Mouse (Mus musculus): ENCODE measurements at regions not wholly inside any gene's neighbourhood (a gene's known extent, or its start where the extent isn't known, plus 50 kb on each side); places are given as distances from the start of the nearest gene placed in this dataset.
A peak's percentile ranks its signal among the peaks of the same experiment; 100 is the strongest.

GRCm38 (mm10) chr5:111644142-111644541 lies 89.6 kb upstream of the Gm26897 start:
- Histone ChIP-seq H3K27ac (ENCODE audit: low read depth, low read length) (no peak overlapping the region), H3K4me1 (replicated peaks; ENCODE audit: control insufficient read depth, insufficient read depth, low read length) (peaks cover 27% of the 10 kb centered on the region), H3K36me3 (ENCODE audit: control insufficient read depth, insufficient read depth, low read length) (no peaks in the 10 kb centered on the region), H3K4me3 (ENCODE audit: low read depth, low read length) (no peak overlapping the region), H3K4me2 (ENCODE audit: low read depth, low read length, severe bottlenecking) (no peak overlapping the region), H3K27me3 (ENCODE audit: control insufficient read depth, insufficient read depth, low read length) (no peaks in the 10 kb centered on the region), H3K9ac (ENCODE audit: low read length) (no peak overlapping the region), H3K9me3 (ENCODE audit: control insufficient read depth, low read length) (no peaks in the 10 kb centered on the region; the same call in 1 of the 2 replicates)
- DNase-seq (ENCODE audit: low spot score) (no peak), ATAC-seq (replicated peaks; ENCODE audit: low FRiP score) (no peak)
- WGBS = 92% methylated on average over 2 of the region's 2 CpGs

DNA sequence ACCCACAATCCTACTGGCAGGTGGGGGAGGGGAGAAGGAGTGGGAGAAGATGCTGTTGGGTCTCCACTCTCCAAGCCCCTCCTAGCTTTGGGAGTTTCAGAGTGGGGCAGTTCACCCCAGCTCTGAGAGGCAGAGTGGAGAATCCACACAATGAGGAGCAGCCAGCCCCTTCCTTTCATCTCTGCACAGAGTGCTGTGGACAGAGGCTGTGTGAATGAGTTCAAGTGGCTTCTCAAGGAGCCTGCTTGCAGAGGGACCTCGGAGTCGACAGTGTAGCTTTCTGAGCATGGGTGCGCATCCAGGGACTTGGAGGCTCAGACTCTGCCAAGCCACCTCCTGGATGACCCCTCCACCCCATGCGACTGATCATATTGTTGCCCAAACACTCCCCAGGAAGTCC lies 88.9 kb upstream of the Gm26897 start:
- WGBS = 72% methylated on average over 4 of the region's 4 CpGs
- no peak overlapping the region; the same call in 1 of the 2 replicates for H3K9ac ChIP-seq (ENCODE audit: low read length)
- ATAC-seq (replicated peaks; ENCODE audit: low FRiP score) = no peak

DNA sequence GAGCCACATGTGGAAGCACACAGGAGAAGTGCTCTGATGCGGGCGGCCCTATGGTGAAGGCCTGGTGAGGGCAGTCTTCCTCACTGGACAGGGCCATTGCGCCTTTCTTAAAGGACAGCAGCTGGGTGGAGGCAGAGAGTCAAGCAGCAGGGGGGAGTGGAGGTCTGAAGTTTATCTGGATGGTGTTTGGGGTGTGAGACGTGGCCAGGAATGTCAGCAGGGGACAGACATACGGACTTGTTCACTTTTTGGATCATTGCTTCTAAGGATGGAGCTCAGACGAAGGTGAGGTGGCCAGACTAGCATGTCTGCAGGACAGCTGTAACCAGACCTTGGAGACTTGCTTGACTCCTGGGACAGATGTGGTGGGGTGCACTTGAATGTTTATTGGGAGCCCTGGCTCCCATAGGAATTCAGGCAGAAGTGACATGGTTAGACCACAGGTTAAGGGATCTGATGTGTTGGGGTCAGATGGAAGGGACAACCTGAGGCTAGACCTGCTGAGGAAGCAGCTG lies 86.0 kb upstream of the Gm26897 start:
- ATAC-seq (replicated peaks; ENCODE audit: low FRiP score) = no peak
- Histone ChIP-seq H3K4me1 (replicated peaks; ENCODE audit: control insufficient read depth, insufficient read depth, low read length) (peaks cover 22% of the 10 kb centered on the region), H3K27me3 (ENCODE audit: control insufficient read depth, insufficient read depth, low read length) (no peaks in the 10 kb centered on the region), H3K9ac (ENCODE audit: low read length) (no peak overlapping the region), H3K36me3 (ENCODE audit: control insufficient read depth, insufficient read depth, low read length) (no peaks in the 10 kb centered on the region), H3K4me3 (ENCODE audit: low read depth, low read length) (no peak overlapping the region), H3K9me3 (ENCODE audit: control insufficient read depth, low read length) (no peaks in the 10 kb centered on the region), H3K4me2 (ENCODE audit: low read depth, low read length, severe bottlenecking) (no peak overlapping the region), H3K27ac (ENCODE audit: low read depth, low read length) (no peak overlapping the region)
- WGBS = 93% methylated on average over 6 of the region's 6 CpGs
- DNase-seq (ENCODE audit: low spot score) = no peak

More for the DNA sequence above, 88.9 kb upstream of the Gm26897 start:
- Histone ChIP-seq H3K4me3 (ENCODE audit: low read depth, low read length) (no peak overlapping the region), H3K36me3 (ENCODE audit: control insufficient read depth, insufficient read depth, low read length) (no peaks in the 10 kb centered on the region), H3K27me3 (ENCODE audit: control insufficient read depth, insufficient read depth, low read length) (no peaks in the 10 kb centered on the region), H3K9me3 (ENCODE audit: control insufficient read depth, low read length) (no peaks in the 10 kb centered on the region; the same call in 1 of the 2 replicates), H3K27ac (ENCODE audit: low read depth, low read length) (no peak overlapping the region), H3K4me2 (ENCODE audit: low read depth, low read length, severe bottlenecking) (no peak overlapping the region), H3K4me1 (replicated peaks; ENCODE audit: control insufficient read depth, insufficient read depth, low read length) (peaks cover 26% of the 10 kb centered on the region)
- no peak for DNase-seq (ENCODE audit: low spot score)

GRCm38 (mm10) chr5:111648481-111648880 lies 85.2 kb upstream of the Gm26897 start:
- Histone ChIP-seq H3K27me3 (ENCODE audit: control insufficient read depth, insufficient read depth, low read length) (no peaks in the 10 kb centered on the region), H3K9me3 (ENCODE audit: control insufficient read depth, low read length) (no peaks in the 10 kb centered on the region), H3K4me1 (replicated peaks; ENCODE audit: control insufficient read depth, insufficient read depth, low read length) (peaks cover 22% of the 10 kb centered on the region), H3K4me2 (ENCODE audit: low read depth, low read length, severe bottlenecking) (no peak overlapping the region), H3K36me3 (ENCODE audit: control insufficient read depth, insufficient read depth, low read length) (no peaks in the 10 kb centered on the region), H3K9ac (ENCODE audit: low read length) (no peak overlapping the region), H3K27ac (ENCODE audit: low read depth, low read length) (no peak overlapping the region), H3K4me3 (ENCODE audit: low read depth, low read length) (no peak overlapping the region)
- 67% methylated on average over 7 of the region's 7 CpGs for WGBS
- no peak for ATAC-seq (replicated peaks; ENCODE audit: low FRiP score)
- DNase-seq (ENCODE audit: low spot score) = no peak

GRCm38 (mm10) chr5:111649012-111649411 lies 84.7 kb upstream of the Gm26897 start:
- Histone ChIP-seq H3K27me3 (ENCODE audit: control insufficient read depth, insufficient read depth, low read length) (no peaks in the 10 kb centered on the region), H3K27ac (ENCODE audit: low read depth, low read length) (no peak overlapping the region), H3K4me1 (replicated peaks; ENCODE audit: control insufficient read depth, insufficient read depth, low read length) (peaks cover 22% of the 10 kb centered on the region), H3K4me2 (ENCODE audit: low read depth, low read length, severe bottlenecking) (no peak overlapping the region), H3K4me3 (ENCODE audit: low read depth, low read length) (no peak overlapping the region), H3K36me3 (ENCODE audit: control insufficient read depth, insufficient read depth, low read length) (no peaks in the 10 kb centered on the region), H3K9me3 (ENCODE audit: control insufficient read depth, low read length) (no peaks in the 10 kb centered on the region), H3K9ac (ENCODE audit: low read length) (no peak overlapping the region)
- ATAC-seq (replicated peaks; ENCODE audit: low FRiP score) (peak; percentile 59), DNase-seq (ENCODE audit: low spot score) (peak; percentile 82)
- WGBS = 15% methylated on average over 10 of the region's 10 CpGs

DNA sequence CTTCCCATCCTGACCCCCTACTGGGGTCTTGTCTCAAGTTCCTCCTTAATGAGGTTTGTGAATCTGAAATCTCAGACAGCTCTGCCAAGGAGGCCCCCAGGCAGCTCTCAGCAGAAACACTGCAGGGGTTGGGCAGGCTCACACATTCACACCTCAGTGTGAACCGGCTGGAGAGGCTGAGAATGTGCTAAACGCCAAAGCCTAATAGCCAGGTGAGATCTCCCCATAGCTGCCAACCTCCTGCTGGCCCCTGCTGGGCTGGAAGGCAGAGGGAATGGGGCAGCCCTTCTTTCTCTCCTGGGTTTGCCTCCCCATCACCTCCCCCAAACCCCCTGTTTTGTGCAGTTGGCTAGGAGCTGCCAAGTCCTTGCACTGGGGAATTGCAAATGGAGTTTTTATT lies 81.3 kb upstream of the Gm26897 start:
- Histone ChIP-seq H3K9me3 (ENCODE audit: control insufficient read depth, low read length) (peaks cover 2% of the 10 kb centered on the region; the same call in 1 of the 2 replicates), H3K9ac (ENCODE audit: low read length) (no peak overlapping the region), H3K27me3 (ENCODE audit: control insufficient read depth, insufficient read depth, low read length) (no peaks in the 10 kb centered on the region), H3K36me3 (ENCODE audit: control insufficient read depth, insufficient read depth, low read length) (no peaks in the 10 kb centered on the region), H3K4me1 (replicated peaks; ENCODE audit: control insufficient read depth, insufficient read depth, low read length) (peaks cover 17% of the 10 kb centered on the region), H3K27ac (ENCODE audit: low read depth, low read length) (no peak overlapping the region), H3K4me3 (ENCODE audit: low read depth, low read length) (no peak overlapping the region), H3K4me2 (ENCODE audit: low read depth, low read length, severe bottlenecking) (no peak overlapping the region)
- DNase-seq (ENCODE audit: low spot score) (no peak), ATAC-seq (replicated peaks; ENCODE audit: low FRiP score) (no peak)
- WGBS = 11% methylated on average over 2 of the region's 2 CpGs

DNA sequence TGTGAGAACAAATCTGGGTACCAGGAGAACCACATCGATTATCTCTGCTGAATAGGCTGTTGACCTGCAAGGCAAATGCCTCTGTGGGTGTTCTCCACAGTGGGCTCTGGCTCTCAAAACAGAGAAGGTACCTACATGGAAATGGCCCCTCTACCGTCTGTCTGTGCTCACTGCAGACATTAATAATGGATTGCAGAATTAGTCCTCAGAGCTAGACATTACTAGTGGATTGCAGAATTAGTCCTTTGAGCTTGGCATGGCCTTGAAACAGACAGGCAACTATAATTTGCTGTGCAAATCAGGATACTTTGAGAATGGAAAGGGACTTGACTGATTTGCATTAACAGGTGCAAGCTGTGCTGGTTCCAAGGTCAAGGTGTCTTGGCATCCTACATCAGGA lies 77.3 kb upstream of the Gm26897 start:
- Histone ChIP-seq H3K4me2 (ENCODE audit: low read depth, low read length, severe bottlenecking) (no peak overlapping the region), H3K9ac (ENCODE audit: low read length) (no peak overlapping the region), H3K4me3 (ENCODE audit: low read depth, low read length) (no peak overlapping the region), H3K27me3 (ENCODE audit: control insufficient read depth, insufficient read depth, low read length) (no peaks in the 10 kb centered on the region), H3K36me3 (ENCODE audit: control insufficient read depth, insufficient read depth, low read length) (no peaks in the 10 kb centered on the region), H3K9me3 (ENCODE audit: control insufficient read depth, low read length) (peaks cover 2% of the 10 kb centered on the region; the same call in 1 of the 2 replicates), H3K27ac (ENCODE audit: low read depth, low read length) (no peak overlapping the region), H3K4me1 (replicated peaks; ENCODE audit: control insufficient read depth, insufficient read depth, low read length) (peaks cover 22% of the 10 kb centered on the region)
- 78% methylated on average over 2 of the region's 2 CpGs for WGBS
- ATAC-seq (replicated peaks; ENCODE audit: low FRiP score) = no peak
- no peak for DNase-seq (ENCODE audit: low spot score)

DNA sequence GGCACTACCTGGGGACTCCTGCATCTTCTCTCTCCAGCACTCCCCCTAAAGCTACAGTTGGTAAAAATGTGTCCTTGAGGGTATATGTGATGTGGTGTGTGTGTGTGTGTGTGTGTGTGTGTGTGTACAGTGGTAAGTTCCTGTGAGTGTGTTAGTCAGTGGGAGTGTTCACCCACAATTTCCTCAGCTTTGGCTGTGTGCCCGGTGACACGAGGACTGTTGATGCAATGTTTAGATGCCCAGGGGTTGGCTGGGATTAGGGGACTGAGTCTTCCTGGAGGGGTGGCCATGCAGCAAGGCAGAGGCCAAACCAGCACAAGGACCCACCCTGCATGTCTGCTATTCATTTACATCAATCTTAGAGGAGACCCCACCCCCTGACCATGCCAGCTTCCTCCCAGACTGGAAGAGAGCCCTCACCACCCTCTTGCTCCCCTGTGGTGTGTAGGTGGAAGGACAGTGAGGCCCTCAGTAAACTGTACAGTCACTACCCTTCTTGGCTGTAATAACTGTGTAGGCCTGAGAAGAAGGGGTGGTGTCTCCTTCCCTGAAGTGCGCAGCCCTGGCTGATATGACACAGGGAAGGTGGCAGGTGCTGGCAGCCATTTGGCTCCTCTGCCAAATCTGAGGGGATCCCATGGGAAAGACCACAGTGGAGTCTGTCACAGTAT lies 75.8 kb upstream of the Gm26897 start:
- peaks cover 18% of the 10 kb centered on the region for H3K4me1 ChIP-seq (replicated peaks; ENCODE audit: control insufficient read depth, insufficient read depth, low read length)
- DNase-seq (ENCODE audit: low spot score) (no peak), ATAC-seq (replicated peaks; ENCODE audit: low FRiP score) (no peak)
- H3K9ac ChIP-seq (ENCODE audit: low read length) = no peak overlapping the region
- no peaks in the 10 kb centered on the region for H3K36me3 ChIP-seq (ENCODE audit: control insufficient read depth, insufficient read depth, low read length)
- H3K27ac ChIP-seq (ENCODE audit: low read depth, low read length) = no peak overlapping the region
- no peaks in the 10 kb centered on the region for H3K27me3 ChIP-seq (ENCODE audit: control insufficient read depth, insufficient read depth, low read length)
- H3K4me2 ChIP-seq (ENCODE audit: low read depth, low read length, severe bottlenecking) = no peak overlapping the region
- 92% methylated on average over 3 of the region's 3 CpGs for WGBS
- H3K4me3 ChIP-seq (ENCODE audit: low read depth, low read length) = no peak overlapping the region
- H3K9me3 ChIP-seq (ENCODE audit: control insufficient read depth, low read length) = peaks cover 2% of the 10 kb centered on the region; the same call in 1 of the 2 replicates

DNA sequence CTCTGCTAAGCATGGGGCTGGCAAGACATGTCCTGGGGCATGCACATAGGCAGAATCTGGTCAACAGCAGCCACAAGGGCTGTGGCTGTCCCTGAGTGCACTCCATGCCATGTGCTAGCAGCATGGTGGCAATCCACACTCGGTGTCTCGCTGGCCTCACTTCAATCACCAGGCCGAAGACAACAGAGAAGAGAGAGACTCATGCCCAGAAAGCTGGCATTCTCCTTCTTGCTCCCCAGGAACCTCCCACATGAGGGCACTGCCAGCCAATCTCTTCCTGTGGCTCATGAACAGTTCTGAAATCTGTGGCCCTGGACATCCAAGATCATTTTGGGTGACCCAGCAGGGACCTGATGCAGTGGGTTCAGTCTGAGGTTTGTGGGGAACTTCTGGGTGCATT lies 74.5 kb upstream of the Gm26897 start:
- whole genome bisulfite sequencing = 100% methylated on average over 3 of the region's 3 CpGs
- no peak for DNase-seq (ENCODE audit: low spot score)
- H3K9me3 ChIP-seq (ENCODE audit: control insufficient read depth, low read length) = peaks cover 2% of the 10 kb centered on the region; the same call in 1 of the 2 replicates
- no peak overlapping the region for H3K4me2 ChIP-seq (ENCODE audit: low read depth, low read length, severe bottlenecking)
- ATAC-seq (replicated peaks; ENCODE audit: low FRiP score) = no peak
- H3K27me3 ChIP-seq (ENCODE audit: control insufficient read depth, insufficient read depth, low read length) = no peaks in the 10 kb centered on the region
- peaks cover 18% of the 10 kb centered on the region for H3K4me1 ChIP-seq (replicated peaks; ENCODE audit: control insufficient read depth, insufficient read depth, low read length)
- H3K36me3 ChIP-seq (ENCODE audit: control insufficient read depth, insufficient read depth, low read length) = no peaks in the 10 kb centered on the region
- no peak overlapping the region for H3K27ac ChIP-seq (ENCODE audit: low read depth, low read length)
- no peak overlapping the region for H3K9ac ChIP-seq (ENCODE audit: low read length)
- no peak overlapping the region for H3K4me3 ChIP-seq (ENCODE audit: low read depth, low read length)

All from forebrain, embryonic 11.5 days (tissue).